27 mouse cellular contexts compared by ENCODE assay signal in the genomic region with DNA sequence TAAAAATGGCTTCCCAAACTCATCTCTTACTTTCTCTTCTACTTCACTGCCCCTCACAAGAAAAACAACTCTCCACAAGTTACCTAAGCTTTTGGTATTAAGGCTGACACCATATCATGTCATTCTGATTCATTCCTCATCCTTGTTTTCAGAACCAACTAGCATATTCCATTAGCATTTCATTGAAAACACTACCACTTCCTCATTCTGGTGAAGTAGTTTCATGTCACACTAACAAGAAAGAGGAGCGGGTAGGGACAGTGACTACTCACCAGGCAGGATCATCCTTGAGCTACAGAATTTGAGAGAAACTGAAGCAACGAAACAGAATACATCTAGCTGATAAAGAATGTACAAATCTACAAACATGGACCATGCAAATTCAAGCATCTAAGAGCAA.
DNase-seq lines count a peak whose midpoint lies in the region; ATAC-seq and TF ChIP-seq lines count a peak whose summit lies in the region.
"Had no signal": no experiment of that assay in that cellular context is flagged by ENCODE, and none has a peak within 500 bp of the region (broad histone marks: within the 10 kb centered on the region; RNA-seq: fewer than 3 reads in every experiment).

No protein-coding gene starts in this region.

- TF ChIP-seq RAD21 in MEL (IDR thresholded peaks at IDR 0.05; ENCODE audit: low read depth, low read length): no peak

- H3K79me2 ChIP-seq in MEL (ENCODE audit: control insufficient read depth, insufficient read depth, low read length, poor library complexity): peaks cover 3% of the 10 kb centered on the region; the same call in 1 of the 2 replicates
- H3K79me2 ChIP-seq in heart, adult 2 months (replicated peaks; ENCODE audit: control insufficient read depth, insufficient read depth, low read length): peaks cover 4% of the 10 kb centered on the region

- no peak for TF ChIP-seq CTCF in MEL (IDR thresholded peaks at IDR 0.05 in 2 of 3, conservative IDR thresholded peaks at IDR 0.05 in 1 of 3; ENCODE audit: control insufficient read depth in 1 of 3, insufficient read depth in 1 of 3, low read depth in 2 of 3, low read length in 3 of 3, poor library complexity in 1 of 3, severe bottlenecking in 1 of 3)
- no peak for TF ChIP-seq CTCF in heart, adult 2 months (IDR thresholded peaks at IDR 0.05)

- intact Hi-C loops in heart, adult 2 months (cut with DNase I): no loop called here

- WGBS in heart, adult 2 months: 92% methylated on average over 2 of the region's 2 CpGs

- peak; percentile 56; the same call in 1 of the 2 replicates for ATAC-seq in common myeloid progenitor, adult 5-6 weeks (replicated peaks; ENCODE audit: low read depth, poor library complexity, severe bottlenecking)
- peak; percentile 51; the same call in 1 of the 2 replicates for ATAC-seq in megakaryocyte, adult 5-6 weeks (ENCODE audit: poor library complexity, severe bottlenecking)
- ATAC-seq: forebrain, embryonic 15.5 days; intestine, postnatal 0 days had no signal

- peaks cover 6 to 8% of the 10 kb centered on the region in 2 experiments for H3K36me3 ChIP-seq in MEL (ENCODE audit: control insufficient read depth in 1 of 2, insufficient read depth in 2 of 2, low read length in 2 of 2)
- H3K36me3 ChIP-seq in heart, adult 2 months (ENCODE audit: control insufficient read depth, insufficient read depth, low read length): peaks cover 7% of the 10 kb centered on the region
- H3K36me3 ChIP-seq: hindbrain, embryonic 15.5 days had no signal

- DNase-seq in A20 (ENCODE audit: low read depth, low spot score) (peak; percentile 22), MEL (ENCODE audit: low read depth, low spot score) (peak; percentile 48)
- DNase-seq in heart, adult 2 months: no peak
- no peak for DNase-seq in gastrocnemius, adult 18-20 months (ENCODE audit: low spot score)
- no peak for DNase-seq in right cerebral cortex, postnatal 25 days
- no peak for DNase-seq in right cerebral cortex, adult 2 months (ENCODE audit: low spot score in 2 of 2)
- DNase-seq: adrenal gland, adult 8-10 months; adrenal gland, postnatal 25 days; cerebellum, adult 18-20 months; cerebellum, adult 9-10 months; cerebellum, postnatal 25 days; embryo, embryonic 11 days; gastrocnemius, adult 2 months; gastrocnemius, postnatal 14 days; heart, adult 18-20 months; kidney, adult 8-10 months had no signal

- no peaks in the 10 kb centered on the region for H3K27me3 ChIP-seq in MEL (ENCODE audit: control insufficient read depth in 1 of 2, insufficient read depth in 2 of 2, low read length in 2 of 2)
- no peaks in the 10 kb centered on the region for H3K27me3 ChIP-seq in heart, adult 2 months (ENCODE audit: control insufficient read depth, insufficient read depth, low read length)
- H3K27me3 ChIP-seq: embryonic facial prominence, embryonic 13.5 days; forebrain, embryonic 12.5 days; forebrain, embryonic 15.5 days; hindbrain, embryonic 12.5 days; hindbrain, embryonic 15.5 days had no signal

- H3K4me1 ChIP-seq in MEL (ENCODE audit: control insufficient read depth in 1 of 2, insufficient read depth in 2 of 2, low read length in 2 of 2): peaks cover 3 to 6% of the 10 kb centered on the region in 2 experiments; a peak in 3 of 4 replicates
- no peaks in the 10 kb centered on the region; the same call in 1 of the 2 replicates for H3K4me1 ChIP-seq in heart, adult 2 months (ENCODE audit: control insufficient read depth, insufficient read depth, low read length)
- H3K4me1 ChIP-seq: forebrain, embryonic 12.5 days; forebrain, embryonic 15.5 days; hindbrain, embryonic 15.5 days had no signal

- H3K4me3 ChIP-seq in MEL (ENCODE audit: control insufficient read depth in 1 of 2, insufficient read depth in 1 of 2, low read depth in 2 of 2, low read length in 2 of 2): no peak overlapping the region
- no peak overlapping the region for H3K4me3 ChIP-seq in heart, adult 2 months
- H3K4me3 ChIP-seq: embryonic facial prominence, embryonic 10.5 days; embryonic facial prominence, embryonic 13.5 days; erythroblast, embryonic 14.5 days; forebrain, embryonic 12.5 days; forebrain, embryonic 15.5 days; gastrocnemius, adult 2 months; heart, embryonic 10.5 days; hindbrain, embryonic 12.5 days; hindbrain, embryonic 15.5 days had no signal

- H3K27ac ChIP-seq in MEL (ENCODE audit: control insufficient read depth, low read depth, low read length): no peak overlapping the region
- H3K27ac ChIP-seq in heart, adult 2 months: no peak overlapping the region
- H3K27ac ChIP-seq: embryonic facial prominence, embryonic 10.5 days; embryonic facial prominence, embryonic 13.5 days; forebrain, embryonic 12.5 days; forebrain, embryonic 15.5 days; gastrocnemius, adult 2 months; heart, embryonic 10.5 days; hindbrain, embryonic 12.5 days; hindbrain, embryonic 15.5 days had no signal

- no peak overlapping the region for H3K9ac ChIP-seq in MEL (ENCODE audit: control insufficient read depth, low read depth, low read length, poor library complexity, severe bottlenecking)
- H3K9ac ChIP-seq in heart, adult 2 months (ENCODE audit: low read depth, low read length): no peak overlapping the region
- H3K9ac ChIP-seq: embryonic facial prominence, embryonic 13.5 days; forebrain, embryonic 12.5 days; forebrain, embryonic 15.5 days; hindbrain, embryonic 12.5 days; hindbrain, embryonic 15.5 days had no signal

- no peak for TF ChIP-seq POLR2A in MEL (IDR thresholded peaks at IDR 0.05; ENCODE audit: control insufficient read depth in 1 of 2, insufficient read depth in 1 of 2, low read depth in 1 of 2, low read length in 2 of 2, poor library complexity in 1 of 2)
- TF ChIP-seq POLR2A in heart, adult 2 months (IDR thresholded peaks at IDR 0.05; ENCODE audit: insufficient read depth, low read depth, low read length): no peak

- H3K9me3 ChIP-seq in MEL (replicated peaks; ENCODE audit: insufficient read depth, low read length): no peaks in the 10 kb centered on the region
- H3K9me3 ChIP-seq: embryonic facial prominence, embryonic 10.5 days; embryonic facial prominence, embryonic 13.5 days; forebrain, embryonic 12.5 days; forebrain, embryonic 15.5 days; heart, embryonic 10.5 days; hindbrain, embryonic 12.5 days; hindbrain, embryonic 15.5 days had no signal

- no peak for TF ChIP-seq EP300 in MEL (IDR thresholded peaks at IDR 0.05; ENCODE audit: low read depth in 1 of 2, low read length in 2 of 2)
- no peak for TF ChIP-seq EP300 in heart, adult 2 months (IDR thresholded peaks at IDR 0.05; ENCODE audit: insufficient read depth, low read depth, low read length)

TF ChIP-seq in MEL, 35 proteins besides CTCF, POLR2A, EP300 and RAD21:
- TF ChIP-seq GATA1 (IDR thresholded peaks at IDR 0.05; ENCODE audit: low read depth, low read length): no peak
- no peak for TF ChIP-seq POLR2AphosphoS2 (IDR thresholded peaks at IDR 0.05; ENCODE audit: low read length)
- no peak for TF ChIP-seq MYB (IDR thresholded peaks at IDR 0.05; ENCODE audit: low read depth, low read length)
- TF ChIP-seq CHD1 (IDR thresholded peaks at IDR 0.05; ENCODE audit: low read depth, low read length): no peak
- TF ChIP-seq TBP (IDR thresholded peaks at IDR 0.05; ENCODE audit: low read depth, low read length): peak; percentile 73
- TF ChIP-seq NRF1 (IDR thresholded peaks at IDR 0.05; ENCODE audit: insufficient read depth, low read depth, low read length, poor library complexity, severe bottlenecking): no peak
- no peak for TF ChIP-seq POLR2AphosphoS5 (IDR thresholded peaks at IDR 0.05; ENCODE audit: borderline replicate concordance, low read depth, low read length)

Comparison
In these comparisons a context has a peak if more than half of its experiments do, and no peak if none do; other contexts are left out.
1. DNase-seq: peak in A20 (single experiment) and MEL (single experiment); none in heart, adult 2 months (0 of 2), gastrocnemius, adult 18-20 months (single experiment), right cerebral cortex, postnatal 25 days (single experiment) and right cerebral cortex, adult 2 months (0 of 2).